Mouse (Mus musculus): Measurements from ENCODE around the gene Gnat1.
A peak's percentile ranks its signal among the peaks of the same experiment; 100 is the strongest.

DNA sequence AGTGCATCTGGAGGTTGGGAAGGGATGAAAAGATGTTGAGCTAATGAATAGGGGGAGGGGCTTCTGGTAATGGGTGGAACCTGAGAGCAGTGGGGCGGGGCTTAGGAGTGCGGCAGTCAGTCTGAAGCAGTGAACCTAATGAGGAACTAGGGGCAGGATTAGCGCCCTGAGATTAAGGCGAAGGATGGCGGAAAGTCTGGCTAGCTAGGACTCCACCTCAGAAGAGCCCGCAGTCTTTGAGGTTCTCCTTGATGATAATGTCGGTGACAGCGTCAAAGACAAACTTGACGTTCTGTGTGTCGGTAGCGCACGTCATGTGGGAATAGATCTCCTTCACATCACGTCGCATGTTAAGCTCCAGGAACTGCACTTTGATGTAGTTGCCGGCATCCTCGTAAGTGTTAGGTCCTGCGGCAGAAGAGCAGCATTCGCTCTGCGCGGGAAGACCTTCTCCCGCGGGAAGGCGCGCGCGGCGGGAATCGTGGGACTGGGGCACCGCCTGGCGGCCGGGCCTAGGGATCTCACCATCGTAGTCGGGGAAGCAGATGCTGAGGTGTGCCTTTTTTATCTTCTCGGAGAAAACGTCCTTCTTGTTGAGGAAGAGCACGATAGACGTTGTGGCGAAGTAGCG, 3.7 kb downstream of the Gnat1 start:
- TF ChIP-seq POLR2A (IDR thresholded peaks at IDR 0.05; ENCODE audit: borderline replicate concordance, extremely low read depth, low read depth, low read length) = no peak
- peak; percentile 65 for TF ChIP-seq CTCF (IDR thresholded peaks at IDR 0.05; ENCODE audit: insufficient read depth, low read length)
